Mouse (Mus musculus) erythroblast, embryonic 14.5 days (primary cell): ENCODE results near the gene Tle2. TPM values are rescaled to one million over a fixed set of nuclear protein-coding genes. Genes with fewer than 3 reads are reported as not detected.

Experiments
- H3K27me3 ChIP-seq: 2 replicates; pipeline ENCODE4 v1.6.1; 2012; ENCODE audit warnings: inconsistent platforms; ENCODE audit not compliant: control insufficient read depth
- H3K36me3 ChIP-seq: 2 replicates; pipeline ENCODE4 v1.6.1; 2012; ENCODE audit warnings: mild to moderate bottlenecking, inconsistent platforms; ENCODE audit not compliant: control insufficient read depth
- H3K4me1 ChIP-seq: 2 replicates; pipeline ENCODE4 v1.6.1; 2012; ENCODE audit warnings: inconsistent platforms; ENCODE audit not compliant: control insufficient read depth
- H3K4me3 ChIP-seq: replicated peaks from 2 replicates; pipeline ENCODE3; 2012; ENCODE audit warnings: moderate library complexity, mild to moderate bottlenecking, inconsistent platforms
- H3K9me3 ChIP-seq: 2 replicates; pipeline ENCODE4 v1.6.1; 2012; ENCODE audit warnings: low read length, inconsistent platforms, mixed read lengths; ENCODE audit not compliant: control insufficient read depth
- GATA1 ChIP-seq: IDR thresholded peaks from 2 replicates; pipeline ENCODE4 v1.6.1; 2012; ENCODE audit warnings: low read length, inconsistent platforms, mixed read lengths
- TAL1 ChIP-seq: IDR thresholded peaks from 3 replicates; pipeline ENCODE4 v1.6.1; 2012; ENCODE audit warnings: low read length, inconsistent platforms, mixed read lengths
- polyA plus RNA-seq: library from polyadenylated mRNA; stranded (reverse); fragments of >175 nt; gene quantifications from 2 replicates; pipeline ENCODE4 v1.2.3, GENCODE M21; 2012

The Tle2 gene
- polyA plus RNA-seq, 1 experiment = 0.10 TPM

GRCm38 (mm10) chr10:81562411-81562810 is 11.9 kb upstream of the Tle2 start:
- TF ChIP-seq GATA1 = no peak
- no peak for TF ChIP-seq TAL1
- peaks cover 53% of the 10 kb centered on the region for H3K36me3 ChIP-seq
- no peaks in the 10 kb centered on the region for H3K27me3 ChIP-seq
- H3K9me3 ChIP-seq = no peaks in the 10 kb centered on the region
- no peak overlapping the region for H3K4me3 ChIP-seq
- H3K4me1 ChIP-seq = peaks cover 61% of the 10 kb centered on the region

GRCm38 (mm10) chr10:81563481-81563880 is 10.9 kb upstream of the Tle2 start:
- TF ChIP-seq GATA1 = no peak
- no peak for TF ChIP-seq TAL1
- Histone ChIP-seq H3K4me1 (peaks cover 68% of the 10 kb centered on the region), H3K4me3 (no peak overlapping the region), H3K9me3 (no peaks in the 10 kb centered on the region), H3K36me3 (peaks cover 53% of the 10 kb centered on the region), H3K27me3 (peaks cover 5% of the 10 kb centered on the region)

- no peak overlapping the region for H3K4me3 ChIP-seq
- peaks cover 69% of the 10 kb centered on the region for H3K4me1 ChIP-seq
- TF ChIP-seq TAL1 (no peak), GATA1 (no peak)
- H3K36me3 ChIP-seq = peaks cover 53% of the 10 kb centered on the region
- H3K9me3 ChIP-seq = no peaks in the 10 kb centered on the region
- H3K27me3 ChIP-seq = peaks cover 12% of the 10 kb centered on the region
Observed at GRCm38 (mm10) chr10:81564216-81564615, 10.1 kb upstream of the Tle2 start.

GRCm38 (mm10) chr10:81564734-81565133 is 9.6 kb upstream of the Tle2 start:
- TF ChIP-seq TAL1 (no peak), GATA1 (no peak)
- Histone ChIP-seq H3K27me3 (peaks cover 16% of the 10 kb centered on the region), H3K4me3 (no peak overlapping the region), H3K9me3 (no peaks in the 10 kb centered on the region), H3K36me3 (peaks cover 53% of the 10 kb centered on the region), H3K4me1 (peaks cover 69% of the 10 kb centered on the region)

- Histone ChIP-seq H3K4me3 (no peak overlapping the region), H3K27me3 (peaks cover 21% of the 10 kb centered on the region), H3K4me1 (peaks cover 69% of the 10 kb centered on the region), H3K9me3 (no peaks in the 10 kb centered on the region), H3K36me3 (peaks cover 53% of the 10 kb centered on the region)
- TF ChIP-seq TAL1 (no peak), GATA1 (no peak)
Observed at GRCm38 (mm10) chr10:81565257-81566228, 8.8 kb upstream of the Tle2 start.

- TF ChIP-seq GATA1 = no peak
- TF ChIP-seq TAL1 = no peak
- Histone ChIP-seq H3K4me3 (no peak overlapping the region), H3K4me1 (peaks cover 72% of the 10 kb centered on the region)
Observed at GRCm38 (mm10) chr10:81568381-81569191, 5.8 kb upstream of the Tle2 start.

GRCm38 (mm10) chr10:81569507-81570237 is 4.7 kb upstream of the Tle2 start:
- H3K36me3 ChIP-seq = peaks cover 21% of the 10 kb centered on the region
- peaks cover 39% of the 10 kb centered on the region for H3K27me3 ChIP-seq
- H3K4me1 ChIP-seq = peaks cover 72% of the 10 kb centered on the region
- H3K4me3 ChIP-seq = no peak overlapping the region
- no peak for TF ChIP-seq TAL1
- no peak for TF ChIP-seq GATA1
- H3K9me3 ChIP-seq = no peaks in the 10 kb centered on the region

More at GRCm38 (mm10) chr10:81568381-81569191, 5.8 kb upstream of the Tle2 start:
- peaks cover 31% of the 10 kb centered on the region for H3K36me3 ChIP-seq
- H3K27me3 ChIP-seq = peaks cover 29% of the 10 kb centered on the region
- H3K9me3 ChIP-seq = no peaks in the 10 kb centered on the region

- Histone ChIP-seq H3K36me3 (peaks cover 15% of the 10 kb centered on the region), H3K4me1 (peaks cover 77% of the 10 kb centered on the region), H3K4me3 (peak overlapping the region; percentile 76), H3K9me3 (no peaks in the 10 kb centered on the region), H3K27me3 (peaks cover 46% of the 10 kb centered on the region)
- TF ChIP-seq TAL1 (no peak), GATA1 (no peak)
Observed at GRCm38 (mm10) chr10:81570238-81570800, 4.0 kb upstream of the Tle2 start.
